Mouse (Mus musculus) CH12.LX (cell line): ENCODE measurements at regions not wholly inside any gene's neighbourhood (a gene's known extent, or its start where the extent isn't known, plus 50 kb on each side); places are given as distances from the start of the nearest gene placed in this dataset.

Experiments used
- DNase-seq: peaks from one replicate; pipeline ENCODE4 v3.0.0-alpha.2; 2013; ENCODE audit errors: extremely low read depth
- H3K27ac ChIP-seq: 2 replicates; pipeline ENCODE4 v1.5.1; 2012; ENCODE audit warnings: low read depth, mild to moderate bottlenecking, control low read depth, moderate library complexity; ENCODE audit not compliant: insufficient read depth
- H3K27me3 ChIP-seq: replicated peaks from 2 replicates; pipeline ENCODE3; 2012; ENCODE audit warnings: inconsistent platforms
- H3K36me3 ChIP-seq, 2 experiments: replicated peaks in 1 of 2; 2 replicates each; pipeline versions ENCODE3 to v1.6.1; 2012; ENCODE audit warnings: inconsistent platforms in 1 of 2, low read length in 1 of 2, mild to moderate bottlenecking in 1 of 2, mixed read lengths in 1 of 2, moderate library complexity in 1 of 2; ENCODE audit not compliant: control insufficient read depth in 1 of 2, insufficient read depth in 1 of 2
- H3K4me1 ChIP-seq, 2 experiments: 2 replicates each; pipeline ENCODE4 v1.6.1; 2012; ENCODE audit warnings: inconsistent platforms in 1 of 2, moderate library complexity in 1 of 2; ENCODE audit not compliant: insufficient read depth in 2 of 2, control insufficient read depth in 1 of 2
- H3K4me2 ChIP-seq: 2 replicates; pipeline ENCODE4 v1.6.1; 2012; ENCODE audit warnings: low read depth, mild to moderate bottlenecking, control low read depth; ENCODE audit not compliant: poor library complexity, insufficient read depth, severe bottlenecking
- H3K4me3 ChIP-seq, 3 experiments: fragments of 150-350 bp in 1 of 3; sonication (generic) in 1 of 3; replicated peaks in 1 of 3; 2 replicates each; pipeline versions ENCODE3 to v1.5.1; 2011 to 2012; ENCODE audit warnings: low read depth in 2 of 3, low read length in 2 of 3, mild to moderate bottlenecking in 2 of 3, moderate library complexity in 2 of 3, control low read depth in 1 of 3, improper control_type of control experiment in 1 of 3, inconsistent platforms in 1 of 3, mixed read lengths in 1 of 3; ENCODE audit not compliant: poor library complexity in 1 of 3
- H3K79me2 ChIP-seq: replicated peaks from 2 replicates; pipeline ENCODE4 v1.6.1; 2012; ENCODE audit warnings: mild to moderate bottlenecking, moderate library complexity; ENCODE audit not compliant: control insufficient read depth, poor library complexity, insufficient read depth, severe bottlenecking; ENCODE audit errors: extremely low read depth
- H3K9ac ChIP-seq: 2 replicates; pipeline ENCODE4 v1.6.1; 2012; ENCODE audit warnings: low read depth, mild to moderate bottlenecking, control low read depth, moderate library complexity; ENCODE audit not compliant: insufficient read depth
- H3K9me3 ChIP-seq: replicated peaks from 2 replicates; pipeline ENCODE3; 2012; ENCODE audit warnings: low read length, inconsistent platforms, mixed read lengths
- CHD2 ChIP-seq: IDR thresholded peaks from 2 replicates; pipeline ENCODE4 v1.6.1; 2011; ENCODE audit warnings: low read length, improper control_type of control experiment
- ELF1 ChIP-seq: IDR thresholded peaks from 2 replicates; pipeline ENCODE4 v1.6.1; 2014; ENCODE audit warnings: low read depth, mild to moderate bottlenecking, inconsistent platforms, low read length, improper control_type of control experiment
- ETS1 ChIP-seq: conservative IDR thresholded peaks from 2 replicates; pipeline ENCODE4 v1.6.1; 2012; ENCODE audit warnings: low read depth, mild to moderate bottlenecking, inconsistent platforms, low read length, improper control_type of control experiment, moderate library complexity
- GABPA ChIP-seq: IDR thresholded peaks from 2 replicates; pipeline ENCODE4 v1.6.1; 2012; ENCODE audit warnings: low read depth, low read length, improper control_type of control experiment, inconsistent platforms; ENCODE audit not compliant: insufficient replicate concordance
- IRF4 ChIP-seq: IDR thresholded peaks from 2 replicates; pipeline ENCODE4 v1.6.1; 2014; ENCODE audit warnings: low read depth, mild to moderate bottlenecking, inconsistent platforms, low read length, improper control_type of control experiment
- JUN ChIP-seq: IDR thresholded peaks from 2 replicates; pipeline ENCODE4 v1.6.1; 2011; ENCODE audit warnings: low read depth, mild to moderate bottlenecking, low read length, improper control_type of control experiment, moderate library complexity; ENCODE audit not compliant: insufficient read depth
- KAT2A ChIP-seq: IDR thresholded peaks from 2 replicates; pipeline ENCODE4 v1.6.1; 2012; ENCODE audit warnings: low read length, improper control_type of control experiment, inconsistent platforms; ENCODE audit not compliant: insufficient replicate concordance
- MXI1 ChIP-seq: IDR thresholded peaks from 2 replicates; pipeline ENCODE4 v1.6.1; 2011; ENCODE audit warnings: mild to moderate bottlenecking, low read depth, low read length, improper control_type of control experiment
- NELFE ChIP-seq: IDR thresholded peaks from 2 replicates; pipeline ENCODE4 v1.6.1; 2011; ENCODE audit warnings: low read depth, low read length, improper control_type of control experiment
- SMC3 ChIP-seq: IDR thresholded peaks from 2 replicates; pipeline ENCODE4 v1.6.1; 2011; ENCODE audit warnings: low read depth, low read length, improper control_type of control experiment
- TBP ChIP-seq: conservative IDR thresholded peaks from 2 replicates; pipeline ENCODE4 v1.6.1; 2011; ENCODE audit warnings: low read depth, low read length, improper control_type of control experiment
- TCF12 ChIP-seq: IDR thresholded peaks from 2 replicates; pipeline ENCODE4 v1.6.1; 2014; ENCODE audit warnings: low read depth, mild to moderate bottlenecking, inconsistent platforms, low read length, improper control_type of control experiment
- UBTF ChIP-seq: IDR thresholded peaks from 2 replicates; pipeline ENCODE4 v1.6.1; 2012; ENCODE audit warnings: low read depth, mild to moderate bottlenecking, inconsistent platforms, low read length, improper control_type of control experiment, moderate library complexity
- USF1 ChIP-seq: IDR thresholded peaks from 2 replicates; pipeline ENCODE4 v1.6.1; 2014; ENCODE audit warnings: low read depth, mild to moderate bottlenecking, inconsistent platforms, low read length, improper control_type of control experiment
- USF2 ChIP-seq: conservative IDR thresholded peaks from 2 replicates; pipeline ENCODE4 v1.6.1; 2011; ENCODE audit warnings: low read depth, low read length, improper control_type of control experiment
- ZC3H11A ChIP-seq: IDR thresholded peaks from 2 replicates; pipeline ENCODE4 v1.6.1; 2012; ENCODE audit warnings: low read depth, mild to moderate bottlenecking, inconsistent platforms, low read length, improper control_type of control experiment
- ZNF384 ChIP-seq: IDR thresholded peaks from 2 replicates; pipeline ENCODE4 v1.6.1; 2012; ENCODE audit warnings: low read depth, low read length, improper control_type of control experiment, inconsistent platforms
- dilution Hi-C: fragments of 300-500 bp; cut with MboI; formaldehyde crosslinking; loops from 2 replicates; pipeline ENCODE4 v1.14.3; 2020; ENCODE audit warnings: low sequenced_read_pairs; ENCODE audit not compliant: extremely low pct_unique_long_range_greater_than_20kb, extremely low pct_ligation_motif_present
- in situ Hi-C: fragments of 300-500 bp; cut with MboI; formaldehyde crosslinking; loops from 3 replicates; pipeline ENCODE4 v1.14.3; 2019; ENCODE audit warnings: low sequenced_read_pairs, low pct_ligation_motif_present, low pct_unique_long_range_greater_than_20kb, mixed read lengths

DNA sequence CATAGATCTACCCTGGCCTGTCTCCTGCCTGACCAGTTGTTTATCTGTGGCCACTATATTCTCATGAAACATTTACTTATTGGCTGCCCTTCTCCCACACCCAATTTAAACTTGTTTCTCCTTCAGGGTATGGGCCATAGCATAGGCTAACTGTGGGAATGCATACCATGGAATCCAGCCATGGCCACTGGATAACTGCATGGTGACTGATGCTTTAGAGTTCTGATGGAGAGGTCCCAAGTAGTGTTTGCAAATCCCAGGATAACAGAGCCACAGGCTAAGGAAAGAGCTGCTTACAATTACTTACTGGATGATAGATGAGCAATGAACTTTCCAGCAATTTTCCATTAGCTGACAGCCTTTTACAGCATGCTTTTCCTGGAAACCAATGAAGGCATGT lies 139.5 kb upstream of the Sstr4 start:
- Histone ChIP-seq H3K27me3 (peaks cover 45% of the 10 kb centered on the region), H3K27ac (no peak overlapping the region), H3K4me1 (no peaks in the 10 kb centered on the region), H3K4me2 (no peak overlapping the region), H3K9me3 (no peaks in the 10 kb centered on the region), H3K36me3 (no peaks in the 10 kb centered on the region), H3K4me3 (no peak overlapping the region), H3K79me2 (no peaks in the 10 kb centered on the region), H3K9ac (no peak overlapping the region)
- no peak for TF ChIP-seq IRF4
- no peak for TF ChIP-seq USF1
- no peak for TF ChIP-seq TBP
- TF ChIP-seq UBTF: no peak
- no peak for TF ChIP-seq NELFE
- TF ChIP-seq SMC3: no peak
- no peak for TF ChIP-seq ZC3H11A
- TF ChIP-seq USF2: no peak
- no peak for TF ChIP-seq GABPA
- no peak for TF ChIP-seq JUN
- no peak for TF ChIP-seq ETS1
- no peak for TF ChIP-seq MXI1
- TF ChIP-seq CHD2: no peak
- TF ChIP-seq ELF1: no peak
- TF ChIP-seq ZNF384: no peak
- no peak for TF ChIP-seq KAT2A
- in situ Hi-C loops: no loop called here
- DNase-seq: no peak
- dilution Hi-C loops: no loop called here

DNA sequence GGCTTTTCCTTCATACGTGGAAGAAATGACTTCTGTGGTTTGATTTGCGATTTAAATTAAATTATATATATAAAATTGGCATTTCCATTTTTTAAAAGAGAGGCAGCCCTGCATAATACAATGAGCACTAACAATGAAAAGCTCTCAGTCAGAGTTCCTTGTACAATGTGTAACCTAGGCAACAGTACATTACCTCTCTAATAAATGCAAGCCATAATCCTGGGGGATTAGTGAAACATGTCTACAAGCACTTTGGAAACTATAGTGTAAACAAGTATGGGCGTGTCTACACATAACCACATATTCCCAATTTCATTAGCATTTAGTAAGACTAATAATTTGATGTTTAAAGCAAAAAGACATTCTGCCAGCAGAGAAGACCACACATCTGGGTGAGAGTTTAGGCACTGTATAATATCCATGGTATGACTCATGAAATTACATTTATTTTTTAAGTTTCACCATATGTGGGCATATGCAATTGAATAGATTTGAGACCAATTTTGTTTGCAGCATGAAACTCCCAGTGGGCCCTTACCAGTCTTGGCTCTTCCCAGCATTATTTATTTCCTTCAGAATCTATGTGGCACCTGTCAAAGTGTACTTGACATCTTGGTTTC lies 130.9 kb upstream of the Sstr4 start:
- no peak overlapping the region for H3K4me2 ChIP-seq
- no peaks in the 10 kb centered on the region for H3K4me1 ChIP-seq
- no peaks in the 10 kb centered on the region for H3K79me2 ChIP-seq
- TF ChIP-seq TCF12: no peak
- no peak overlapping the region for H3K27ac ChIP-seq
- H3K27me3 ChIP-seq: peaks cover 36% of the 10 kb centered on the region
- no peaks in the 10 kb centered on the region for H3K36me3 ChIP-seq
- no peak overlapping the region for H3K9ac ChIP-seq
- in situ Hi-C loops: no loop called here
- dilution Hi-C loops: no loop called here
- DNase-seq: no peak
- H3K9me3 ChIP-seq: no peaks in the 10 kb centered on the region
- no peak overlapping the region for H3K4me3 ChIP-seq
